Mouse (Mus musculus) ovary, adult 18-20 months (tissue): ENCODE measurements around the gene Mkln1.

Experiments used
- DNase-seq: peaks from one replicate; pipeline ENCODE4 v3.0.0; 2022; ENCODE audit warnings: low spot score, mixed read lengths

Mkln1 gene

DNA sequence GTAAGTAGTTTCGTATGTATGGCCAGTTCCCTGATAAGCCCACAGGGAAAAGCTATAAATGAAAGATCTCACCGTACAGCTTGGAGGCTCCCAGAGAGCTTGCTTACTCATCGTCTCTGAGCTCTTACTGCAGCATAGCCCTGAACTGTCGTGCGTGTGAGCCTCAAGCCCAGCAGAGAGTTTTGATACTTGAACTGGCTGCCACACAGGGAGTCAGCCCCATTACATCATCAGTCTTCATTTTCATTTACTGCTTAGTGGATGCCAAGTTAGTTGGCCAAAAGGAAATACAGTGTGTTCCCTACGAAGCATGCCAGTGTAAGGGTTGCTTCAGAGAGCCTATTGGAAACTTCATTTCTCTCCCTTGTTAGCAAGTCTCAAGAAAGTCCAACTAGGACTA, 115.2 kb downstream of the Mkln1 start:
- no peak for DNase-seq

DNA sequence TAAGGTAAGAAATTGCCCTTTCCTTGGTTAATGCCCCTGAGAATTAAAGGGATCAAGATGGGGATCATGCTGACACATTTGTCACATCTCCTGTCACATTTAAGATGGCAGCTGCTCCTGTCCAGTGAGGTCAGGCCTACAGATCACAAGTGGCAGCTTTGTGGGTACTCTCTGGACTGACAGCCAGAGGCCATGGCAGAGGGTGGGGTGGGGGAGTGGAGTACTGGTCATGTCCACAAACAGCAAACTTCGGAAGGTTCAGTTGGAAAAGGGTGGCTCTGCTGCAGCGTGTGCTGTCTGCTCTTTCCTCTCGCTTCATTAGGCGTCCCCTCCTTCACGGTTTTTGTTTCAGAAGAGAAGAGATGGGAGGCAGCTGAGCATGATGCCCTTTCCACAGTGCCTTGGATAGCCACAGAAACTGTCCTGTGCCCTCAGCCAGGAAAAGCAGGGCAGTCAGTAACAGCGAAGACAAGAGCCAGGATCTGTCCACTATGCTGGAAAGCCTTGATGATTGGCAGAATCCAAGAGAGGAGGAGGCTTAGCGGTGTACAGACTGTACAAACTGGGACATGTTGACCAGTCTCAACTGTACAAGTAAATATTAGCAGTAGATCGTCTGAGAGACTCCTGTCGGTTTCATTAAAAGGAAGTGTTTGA, 119.3 kb downstream of the Mkln1 start:
- DNase-seq, result peak; percentile 25

DNA sequence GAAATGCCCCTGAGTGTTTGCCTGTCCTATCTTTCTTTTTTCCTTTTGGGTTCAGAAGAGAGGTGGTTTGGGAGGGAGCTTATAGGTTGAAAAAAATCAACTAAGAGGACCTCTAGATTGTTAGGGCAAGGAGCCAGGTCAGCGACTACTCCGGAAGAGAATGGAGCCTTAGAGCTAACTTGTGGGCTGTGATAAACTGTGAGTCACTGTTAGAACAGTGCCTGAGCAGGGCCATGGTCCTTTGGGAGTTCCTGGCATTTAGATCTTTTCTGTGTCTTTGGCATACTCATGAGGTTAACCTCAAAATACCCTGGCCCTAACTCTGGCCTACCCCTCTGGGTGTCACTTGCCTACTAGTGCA, 119.8 kb downstream of the Mkln1 start:
- DNase-seq, result no peak

DNA sequence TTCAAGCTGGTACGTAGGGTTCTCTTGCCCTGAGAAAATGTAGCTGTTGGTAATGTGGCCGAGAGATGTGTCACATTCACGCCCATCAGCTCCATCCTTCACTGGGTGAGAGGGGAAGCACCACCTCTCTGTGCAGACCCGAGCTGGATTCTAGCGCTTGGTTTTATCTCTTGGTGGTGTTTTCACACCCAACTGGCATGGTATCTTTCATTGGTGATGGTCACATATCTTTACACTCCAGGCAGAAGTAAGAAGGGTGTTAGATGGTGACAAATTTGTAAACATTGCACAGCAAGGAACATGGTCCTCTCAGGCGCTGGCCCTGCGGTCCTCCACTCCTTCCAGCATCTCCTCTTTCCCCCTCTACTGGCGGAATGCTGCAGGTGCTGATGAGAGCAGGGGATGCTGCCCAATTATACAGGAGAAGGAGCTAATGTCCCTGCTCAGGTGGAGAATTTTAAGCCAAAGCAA, 120.5 kb downstream of the Mkln1 start:
- no peak for DNase-seq

DNA sequence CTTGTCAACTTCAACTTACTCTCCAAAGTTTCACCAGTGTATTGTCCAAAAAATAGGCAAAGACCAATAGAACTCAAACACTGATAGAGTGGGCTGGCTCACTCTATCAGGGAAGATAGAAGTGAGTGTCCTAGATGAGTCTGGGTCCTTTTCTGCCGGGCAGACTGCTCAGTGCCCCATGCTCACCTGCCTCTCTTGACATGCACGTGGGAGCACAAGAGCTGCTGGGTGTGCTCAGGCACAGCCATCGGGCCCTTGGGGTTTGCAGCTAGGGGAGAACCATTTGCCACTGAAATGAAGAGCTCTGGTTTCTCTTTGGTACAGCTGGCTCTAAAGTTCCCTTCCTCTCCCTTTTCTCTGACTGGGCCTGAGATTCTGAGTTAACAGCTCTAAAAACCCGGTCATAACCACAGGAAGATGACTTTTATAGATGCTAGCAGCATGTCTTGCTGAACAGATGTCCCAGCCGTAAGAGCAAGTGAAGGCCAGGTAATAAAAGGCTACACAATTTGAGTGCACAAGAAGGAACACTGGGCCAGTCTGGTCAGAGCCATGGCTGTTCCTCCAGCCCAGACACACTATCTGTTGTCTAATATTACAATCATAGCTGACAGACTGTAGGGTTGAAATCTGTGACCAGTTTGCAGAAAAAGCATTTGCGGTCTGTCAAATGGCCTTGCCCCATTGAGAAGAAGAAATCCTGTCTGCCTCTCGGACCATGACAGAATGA, 122.1 kb downstream of the Mkln1 start:
- no peak for DNase-seq

DNA sequence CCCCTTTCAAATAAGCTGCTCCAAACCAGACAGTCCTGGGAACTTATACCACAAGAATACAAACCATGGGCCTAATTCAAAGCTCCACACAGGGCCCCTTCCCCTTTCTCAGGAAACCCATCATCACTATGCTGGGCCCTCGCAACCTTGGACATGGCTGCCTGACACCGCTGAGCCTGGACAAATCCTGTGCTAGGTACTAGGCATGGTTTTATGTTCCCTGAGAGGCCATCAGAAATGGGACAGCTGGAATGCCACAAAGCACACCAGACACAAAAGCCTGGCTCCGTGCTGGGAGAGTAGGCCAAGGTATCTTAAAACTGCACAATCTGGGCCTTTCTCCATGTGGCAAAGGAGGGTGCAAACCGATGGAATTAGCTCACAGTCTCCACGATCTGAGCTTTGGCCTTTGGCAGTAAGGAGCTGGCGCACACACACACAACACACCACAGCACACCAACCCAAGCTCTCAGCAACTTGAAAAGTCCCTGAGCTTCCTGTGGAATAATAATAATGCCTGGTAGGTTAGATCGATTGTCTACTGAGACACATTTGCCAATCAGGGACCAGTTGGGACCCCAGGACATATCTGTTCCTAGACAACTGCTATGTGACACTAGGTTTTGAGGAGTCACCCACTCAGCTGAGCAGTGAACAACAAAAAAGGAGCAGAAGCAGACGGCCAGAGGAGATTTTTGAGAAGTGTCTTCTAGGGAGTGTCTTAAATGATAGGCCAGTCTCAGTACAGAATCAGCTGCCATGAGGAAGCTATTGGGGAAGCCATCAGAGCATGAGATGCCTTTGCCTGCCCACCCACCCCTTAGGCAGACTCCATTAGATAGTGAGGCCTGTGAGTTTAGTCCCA, 123.2 kb downstream of the Mkln1 start:
- no peak for DNase-seq

DNA sequence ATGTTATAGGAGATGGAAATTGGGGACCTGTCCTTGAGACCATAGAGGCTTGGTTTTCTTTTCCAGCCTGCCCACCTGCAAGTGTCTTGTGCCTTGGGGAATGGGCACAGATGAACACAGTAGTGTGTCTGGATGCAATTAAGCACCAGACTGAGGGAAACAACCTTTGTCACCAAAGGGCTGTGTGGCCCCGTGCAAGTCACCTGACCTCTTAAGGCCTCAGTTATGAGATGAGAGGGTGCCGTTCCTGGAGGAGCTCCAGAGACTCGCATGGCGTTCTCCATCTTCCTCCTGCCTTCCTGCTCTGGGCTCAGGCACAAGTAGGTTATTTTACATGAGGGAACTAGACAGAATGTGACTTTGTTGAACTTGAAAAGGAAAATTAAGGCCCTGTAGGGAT, 123.9 kb downstream of the Mkln1 start:
- no peak for DNase-seq

DNA sequence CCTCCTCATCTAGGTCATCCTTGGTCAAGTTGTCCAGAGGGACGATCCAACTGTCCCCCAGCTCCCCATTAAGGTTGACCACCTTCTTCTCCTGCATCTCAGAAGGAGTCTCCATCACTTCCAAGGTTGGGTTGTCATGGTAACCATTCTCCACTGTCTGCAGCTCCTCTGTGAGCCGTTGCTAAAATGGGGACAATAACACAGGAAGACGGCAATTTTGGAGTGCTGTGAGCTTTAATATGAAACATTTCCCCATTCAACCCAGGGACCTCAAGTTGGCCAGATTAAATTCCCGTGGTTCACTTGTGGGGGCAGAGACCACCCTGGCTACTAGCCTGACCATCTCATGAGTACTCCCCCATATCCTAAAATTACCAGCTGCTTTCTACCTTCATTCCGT, 124.5 kb downstream of the Mkln1 start:
- DNase-seq, result no peak

DNA sequence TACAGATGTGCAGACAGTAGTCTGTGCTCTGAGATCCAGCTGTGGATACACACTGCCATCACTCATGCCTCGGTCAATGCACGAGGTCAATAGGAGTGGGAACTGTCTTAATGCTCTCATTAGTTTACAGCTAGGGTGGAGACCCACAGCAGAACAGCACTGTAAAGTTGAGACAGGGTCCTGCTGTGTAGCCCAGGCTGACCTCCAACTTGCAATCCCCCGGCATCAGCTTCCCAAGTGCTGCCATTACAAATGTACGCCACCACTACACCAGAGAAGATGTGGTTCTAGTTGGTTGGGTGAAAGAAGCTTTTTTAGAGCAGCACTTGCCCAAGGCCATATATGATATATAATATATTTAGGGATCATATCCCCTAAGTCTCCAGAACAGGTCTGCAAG, 125.1 kb downstream of the Mkln1 start:
- no peak for DNase-seq

DNA sequence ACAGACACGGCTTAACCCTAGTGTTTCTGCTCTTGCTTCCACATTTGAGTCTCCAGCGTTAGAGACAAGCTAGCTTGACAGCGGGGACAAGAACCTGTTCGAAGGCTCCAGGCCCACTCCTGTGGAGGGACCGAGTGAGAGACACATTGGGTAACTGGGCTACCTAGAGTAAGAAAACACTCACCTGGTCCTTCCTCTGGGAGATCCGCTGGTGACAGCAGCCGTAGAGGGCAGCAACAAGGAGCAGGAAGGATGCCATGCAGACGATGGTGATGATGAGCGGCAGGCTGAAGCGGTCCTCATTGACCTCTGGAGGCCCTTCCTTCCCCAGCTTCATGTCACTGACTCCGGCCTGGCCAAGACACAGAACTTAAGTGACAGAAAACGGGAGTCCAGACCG, 125.6 kb downstream of the Mkln1 start:
- DNase-seq, result no peak

DNA sequence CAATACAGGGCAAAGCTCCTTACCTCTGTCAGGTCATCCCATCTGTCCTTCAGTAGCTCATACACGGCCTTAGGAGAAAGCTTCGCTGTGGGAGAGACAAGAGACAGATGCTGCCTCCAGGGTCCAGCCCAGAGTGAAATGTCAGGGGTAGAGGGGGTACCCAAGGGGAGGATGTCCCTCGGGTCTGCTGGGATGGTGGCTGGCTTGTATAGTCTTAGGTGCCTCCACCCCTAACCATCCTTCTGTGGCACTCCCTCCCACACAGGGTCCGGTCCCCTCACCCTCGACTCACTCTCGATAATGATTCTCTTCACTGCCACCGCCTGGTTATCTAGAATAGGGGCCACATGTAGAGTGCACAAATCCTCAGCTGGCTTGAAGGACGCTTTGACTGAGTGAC, 126.1 kb downstream of the Mkln1 start:
- DNase-seq, result no peak

DNA sequence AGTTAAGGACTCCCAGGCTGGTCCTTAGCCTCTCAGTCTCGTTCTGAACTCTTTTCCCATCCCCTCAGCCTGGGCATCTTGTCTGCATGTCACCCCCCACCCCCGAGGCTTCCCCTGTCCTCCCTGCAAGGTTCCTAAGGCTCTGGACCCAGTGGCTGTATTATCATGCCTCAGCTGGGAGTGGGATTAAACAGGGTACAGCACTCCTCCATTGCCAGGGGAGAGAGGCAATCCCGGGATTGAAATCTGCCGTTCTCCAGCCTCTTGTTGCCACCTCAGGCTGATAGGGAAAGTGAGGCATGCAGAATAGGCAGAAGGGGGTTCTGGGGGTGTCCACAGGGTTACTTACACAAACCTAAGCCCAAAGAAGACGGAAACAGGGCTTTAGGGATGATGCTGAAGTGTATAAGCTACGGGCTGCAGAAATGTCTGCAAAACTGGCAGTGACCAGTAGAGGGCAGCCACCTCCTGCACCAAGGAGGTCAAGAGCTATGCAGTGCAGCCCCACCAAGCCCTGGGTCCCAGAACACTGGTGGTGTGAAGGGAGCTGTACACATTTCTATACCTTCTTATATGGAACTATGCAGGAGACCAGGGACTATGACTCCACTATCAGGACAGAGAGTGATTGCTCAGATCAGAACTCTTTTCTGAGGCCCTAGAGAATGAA, 126.8 kb downstream of the Mkln1 start:
- no peak for DNase-seq

DNA sequence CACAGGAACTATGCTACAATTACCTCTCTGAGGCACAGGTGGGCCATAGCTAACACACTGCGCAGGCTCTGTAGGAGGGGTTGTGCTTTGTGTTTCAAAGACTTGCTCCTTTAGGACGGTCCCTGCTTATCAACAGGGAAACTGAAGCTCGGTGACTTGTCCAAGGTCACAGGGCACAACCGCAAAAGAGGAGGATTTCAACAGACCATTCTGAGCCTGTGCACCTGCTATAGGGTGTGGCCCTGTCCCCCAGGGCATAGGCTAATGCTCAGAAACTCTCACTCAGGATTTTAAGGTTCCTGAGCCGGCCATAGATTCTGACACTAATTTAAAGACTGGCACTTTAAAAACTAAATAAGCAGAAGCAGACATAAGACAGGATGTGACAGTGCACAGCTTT, 128.4 kb downstream of the Mkln1 start:
- DNase-seq, result no peak

DNA sequence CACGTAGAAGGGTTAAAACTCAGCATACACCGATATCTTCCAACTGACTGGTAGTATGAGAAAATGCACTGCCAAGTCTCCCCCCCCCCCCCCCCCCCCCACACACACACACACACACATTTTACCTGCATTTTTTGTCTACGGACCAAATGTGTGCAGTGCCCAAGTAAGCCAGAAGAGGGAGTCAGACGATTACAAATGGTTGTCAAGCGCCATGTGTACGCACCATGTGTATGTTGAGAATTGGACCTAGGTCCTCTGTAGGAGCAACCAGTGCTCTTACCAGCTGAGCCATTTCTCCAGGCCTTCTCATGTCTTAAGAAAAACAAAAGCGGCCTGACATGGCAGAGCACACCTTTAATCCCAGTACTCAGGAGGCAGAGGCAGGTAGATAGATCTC, 129.4 kb downstream of the Mkln1 start:
- DNase-seq, result no peak

DNA sequence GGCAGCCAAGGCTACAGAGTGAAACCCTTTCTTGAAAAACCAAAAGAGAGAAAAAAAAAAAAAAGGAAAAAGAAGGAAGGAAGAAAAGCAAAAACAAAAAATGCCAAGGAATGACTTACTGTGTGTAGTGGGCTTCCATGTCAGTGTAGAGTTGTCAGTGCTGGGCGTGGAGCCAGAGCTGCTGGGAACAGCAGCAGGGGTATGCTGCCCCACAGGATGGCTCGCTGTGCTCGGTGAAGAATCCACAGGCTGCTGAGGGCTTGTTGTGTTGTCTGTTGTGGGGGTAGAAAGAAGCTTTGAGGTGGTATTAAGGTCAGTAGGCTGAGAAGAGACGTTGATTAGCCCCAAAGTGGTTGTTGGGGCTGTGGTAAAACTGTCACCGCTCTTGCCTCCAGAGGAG, 129.8 kb downstream of the Mkln1 start:
- DNase-seq, result no peak

DNA sequence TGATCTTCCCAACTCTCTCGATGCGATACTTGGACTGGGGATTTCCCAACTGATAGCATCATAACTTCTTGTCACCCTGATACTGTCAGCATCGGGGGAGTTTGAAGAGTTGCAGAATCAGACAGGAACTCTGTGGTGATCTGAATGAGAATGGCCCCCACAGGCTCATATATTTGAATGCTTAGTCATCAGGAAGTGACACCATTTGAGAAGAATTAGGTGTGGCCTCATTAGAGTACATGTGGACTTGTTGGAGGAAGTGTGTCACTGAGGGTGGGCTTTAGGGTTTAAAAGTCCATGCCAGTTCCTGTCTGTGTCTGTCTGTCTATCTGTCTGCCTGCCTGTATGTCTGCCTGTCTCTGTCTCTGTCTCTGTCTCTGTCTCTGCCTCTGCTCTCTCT, 133.3 kb downstream of the Mkln1 start:
- no peak for DNase-seq

DNA sequence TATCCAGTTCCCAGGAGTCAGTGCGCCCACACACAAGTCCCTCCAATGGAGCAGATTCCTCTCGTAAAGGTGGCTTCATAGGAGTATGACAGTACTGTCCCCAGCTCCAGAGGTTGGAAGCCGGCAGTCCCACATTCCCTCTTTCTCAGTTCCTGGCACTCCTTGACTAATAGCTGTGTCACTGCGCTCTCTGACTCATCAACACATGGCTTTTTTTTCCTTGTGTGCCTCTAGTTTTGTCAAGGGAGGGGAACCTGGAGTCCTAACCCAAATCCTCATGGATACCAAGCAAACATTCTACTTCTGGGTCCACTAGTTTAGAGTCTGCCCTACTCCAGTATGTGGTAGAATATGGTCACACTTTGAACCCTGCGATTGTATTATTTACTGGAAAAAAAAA, 136.2 kb downstream of the Mkln1 start:
- DNase-seq, result no peak

DNA sequence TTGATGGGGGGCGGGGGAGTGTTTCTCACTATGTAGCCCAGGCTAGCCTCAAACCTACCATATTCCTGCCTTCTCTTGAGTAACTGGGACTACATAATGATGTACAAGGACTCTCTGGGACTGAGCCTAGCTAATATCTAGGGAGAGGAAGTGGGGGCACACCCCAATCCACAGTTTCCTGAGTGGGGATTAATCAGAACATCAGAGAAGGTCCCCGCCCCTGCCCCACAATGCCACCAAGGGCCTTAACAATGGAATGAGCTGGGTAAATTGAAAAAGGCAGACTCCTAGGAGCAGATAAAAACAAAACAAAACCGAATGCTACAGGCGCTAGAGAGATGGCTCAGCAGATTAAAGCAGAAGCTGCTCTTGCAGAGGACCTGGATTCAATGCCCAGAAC, 138.7 kb downstream of the Mkln1 start:
- no peak for DNase-seq

DNA sequence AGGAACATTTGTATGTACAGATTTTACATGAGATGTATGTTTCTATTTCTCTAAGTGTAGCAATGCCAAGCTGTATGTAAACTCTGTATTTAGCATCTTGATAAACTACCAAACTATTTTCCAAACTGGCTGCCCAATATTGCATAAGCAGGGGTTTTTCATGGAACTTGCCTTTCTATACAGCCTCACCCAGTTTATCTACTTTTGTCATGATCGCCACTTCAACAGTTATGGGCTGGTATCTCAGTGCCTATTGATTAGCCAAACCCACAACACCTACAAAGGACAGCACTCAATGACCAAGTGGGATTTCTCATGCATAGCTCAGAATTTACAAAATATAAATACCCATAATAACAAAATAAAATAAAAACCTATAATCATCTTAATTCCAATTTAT, 139.6 kb downstream of the Mkln1 start:
- DNase-seq, result no peak

DNA sequence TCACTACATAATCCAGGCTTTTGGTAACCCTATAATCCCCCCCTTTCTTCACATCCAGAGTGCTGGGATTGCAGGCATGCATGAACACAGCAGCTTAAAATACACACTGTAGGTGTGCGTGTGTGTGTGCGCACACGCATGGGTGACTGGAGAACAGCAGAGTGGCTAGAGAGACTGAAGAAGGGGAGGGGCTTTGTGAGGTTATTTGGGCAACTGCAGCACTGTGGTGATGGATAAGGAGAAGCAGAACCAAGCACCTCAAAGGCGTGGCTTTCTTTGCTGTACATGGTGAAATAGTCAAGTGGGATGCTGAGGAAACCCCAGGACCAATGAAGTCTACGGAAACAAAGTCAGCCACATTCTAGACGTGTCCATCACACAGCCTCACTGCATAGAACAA, 141.5 kb downstream of the Mkln1 start:
- no peak for DNase-seq

DNA sequence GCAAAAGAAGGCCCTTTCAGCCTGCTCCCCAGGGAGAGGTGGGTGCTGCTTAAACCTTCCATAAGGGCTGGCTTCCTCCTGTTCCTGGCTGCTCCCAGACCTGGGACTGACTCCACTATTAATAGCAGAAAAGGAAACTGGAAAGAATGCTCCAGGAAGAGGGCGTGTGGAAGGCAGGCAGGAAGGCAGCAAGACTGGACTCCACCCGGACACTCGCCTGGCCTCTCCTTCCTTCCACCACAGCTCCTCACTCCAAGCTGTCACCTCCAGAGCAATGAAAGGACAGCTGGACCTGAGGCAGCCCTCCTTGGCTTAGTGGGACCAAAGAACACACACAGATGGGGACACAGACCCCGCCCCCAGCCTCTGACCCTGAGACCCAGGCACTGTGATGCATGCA, 145.8 kb downstream of the Mkln1 start:
- DNase-seq, result no peak

DNA sequence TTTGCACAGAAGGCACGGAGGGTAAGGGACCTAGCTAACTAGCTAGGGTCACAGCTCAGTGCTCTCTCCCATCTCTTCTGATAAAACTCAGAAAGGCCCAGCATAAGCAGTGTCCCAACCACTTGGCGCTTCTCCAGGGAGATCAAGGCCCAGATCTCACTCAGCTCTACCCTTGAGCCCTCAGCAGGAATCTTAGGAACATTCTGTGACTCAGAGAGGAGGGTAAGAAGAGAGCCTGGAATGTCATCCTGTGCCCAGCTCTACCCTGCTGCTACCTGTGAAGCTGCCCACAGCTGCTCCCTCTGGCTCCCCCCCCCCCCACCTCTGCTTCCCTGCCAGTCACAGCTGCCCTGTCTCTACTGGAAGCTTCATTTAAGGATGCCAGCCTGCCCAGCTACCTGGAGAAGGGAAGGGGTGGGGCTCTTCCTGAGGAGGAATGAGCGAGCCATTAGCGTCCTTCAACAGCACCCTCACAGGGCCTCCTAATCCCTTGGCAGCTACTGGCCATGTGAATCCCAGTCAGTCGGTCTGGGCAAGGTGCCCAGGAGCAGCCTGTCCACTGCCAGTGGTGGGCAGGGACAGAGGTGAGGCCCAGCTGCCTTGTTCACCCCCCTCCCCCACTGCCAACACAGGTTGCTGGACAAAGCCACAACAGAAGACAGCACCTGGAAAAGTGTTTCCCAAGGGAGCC, 151.0 kb downstream of the Mkln1 start:
- DNase-seq, result peak; percentile 68
